Mouse (Mus musculus): ENCODE measurements around the gene Pde6b.

Gene Pde6b

GRCm38 (mm10) chr5:108368851-108369621, 19.2 kb upstream of the Pde6b start:
- Histone ChIP-seq H3K36me3 (ENCODE audit: control insufficient read depth, insufficient read depth, low read length, poor library complexity, severe bottlenecking) (no peaks in the 10 kb centered on the region), H3K27me3 (ENCODE audit: control insufficient read depth, insufficient read depth, low read length, poor library complexity, severe bottlenecking) (no peaks in the 10 kb centered on the region)
- no peak for DNase-seq (ENCODE audit: low read depth, low spot score)

- DNase-seq (ENCODE audit: low read depth, low spot score), result no peak
- Histone ChIP-seq H3K36me3 (ENCODE audit: control insufficient read depth, insufficient read depth, low read length, poor library complexity, severe bottlenecking) (no peaks in the 10 kb centered on the region), H3K27me3 (ENCODE audit: control insufficient read depth, insufficient read depth, low read length, poor library complexity, severe bottlenecking) (no peaks in the 10 kb centered on the region)
Observed at GRCm38 (mm10) chr5:108369964-108370363, 18.2 kb upstream of the Pde6b start.

GRCm38 (mm10) chr5:108374079-108374478, 14.1 kb upstream of the Pde6b start:
- H3K27me3 ChIP-seq (ENCODE audit: control insufficient read depth, insufficient read depth, low read length, poor library complexity, severe bottlenecking), result no peaks in the 10 kb centered on the region
- no peak for DNase-seq (ENCODE audit: low read depth, low spot score)

GRCm38 (mm10) chr5:108376059-108376458, 12.1 kb upstream of the Pde6b start:
- Histone ChIP-seq H3K27me3 (ENCODE audit: control insufficient read depth, insufficient read depth, low read length, poor library complexity, severe bottlenecking) (no peaks in the 10 kb centered on the region), H3K36me3 (ENCODE audit: control insufficient read depth, insufficient read depth, low read length, poor library complexity, severe bottlenecking) (no peaks in the 10 kb centered on the region)
- DNase-seq (ENCODE audit: low read depth, low spot score), result no peak

More at GRCm38 (mm10) chr5:108374079-108374478, 14.1 kb upstream of the Pde6b start:
- no peaks in the 10 kb centered on the region for H3K36me3 ChIP-seq (ENCODE audit: control insufficient read depth, insufficient read depth, low read length, poor library complexity, severe bottlenecking)

- Histone ChIP-seq H3K27me3 (ENCODE audit: control insufficient read depth, insufficient read depth, low read length, poor library complexity, severe bottlenecking) (no peaks in the 10 kb centered on the region), H3K36me3 (ENCODE audit: control insufficient read depth, insufficient read depth, low read length, poor library complexity, severe bottlenecking) (no peaks in the 10 kb centered on the region)
- DNase-seq (ENCODE audit: low read depth, low spot score), result no peak
Observed at GRCm38 (mm10) chr5:108378346-108378745, 9.8 kb upstream of the Pde6b start.

GRCm38 (mm10) chr5:108385632-108386031, 2.6 kb upstream of the Pde6b start:
- Histone ChIP-seq H3K27me3 (ENCODE audit: control insufficient read depth, insufficient read depth, low read length, poor library complexity, severe bottlenecking) (no peaks in the 10 kb centered on the region; the same call in 1 of the 2 replicates), H3K36me3 (ENCODE audit: control insufficient read depth, insufficient read depth, low read length, poor library complexity, severe bottlenecking) (no peaks in the 10 kb centered on the region)
- no peak for DNase-seq (ENCODE audit: low read depth, low spot score)

- no peak for DNase-seq (ENCODE audit: low read depth, low spot score)
- H3K27me3 ChIP-seq (ENCODE audit: control insufficient read depth, insufficient read depth, low read length, poor library complexity, severe bottlenecking), result no peaks in the 10 kb centered on the region; the same call in 1 of the 2 replicates
- H3K36me3 ChIP-seq (ENCODE audit: control insufficient read depth, insufficient read depth, low read length, poor library complexity, severe bottlenecking), result no peaks in the 10 kb centered on the region
Observed at GRCm38 (mm10) chr5:108386449-108386848, 1.7 kb upstream of the Pde6b start.

- H3K27me3 ChIP-seq (ENCODE audit: control insufficient read depth, insufficient read depth, low read length, poor library complexity, severe bottlenecking), result no peaks in the 10 kb centered on the region; the same call in 1 of the 2 replicates
- no peak for DNase-seq (ENCODE audit: low read depth, low spot score)
- H3K36me3 ChIP-seq (ENCODE audit: control insufficient read depth, insufficient read depth, low read length, poor library complexity, severe bottlenecking), result no peaks in the 10 kb centered on the region
Observed at GRCm38 (mm10) chr5:108389744-108390143, 1.6 kb downstream of the Pde6b start.

GRCm38 (mm10) chr5:108403453-108403852, 15.3 kb downstream of the Pde6b start:
- no peak for DNase-seq (ENCODE audit: low read depth, low spot score)
- no peaks in the 10 kb centered on the region for H3K27me3 ChIP-seq (ENCODE audit: control insufficient read depth, insufficient read depth, low read length, poor library complexity, severe bottlenecking)

GRCm38 (mm10) chr5:108405460-108405859, 17.3 kb downstream of the Pde6b start:
- Histone ChIP-seq H3K27me3 (ENCODE audit: control insufficient read depth, insufficient read depth, low read length, poor library complexity, severe bottlenecking) (no peaks in the 10 kb centered on the region), H3K36me3 (ENCODE audit: control insufficient read depth, insufficient read depth, low read length, poor library complexity, severe bottlenecking) (no peaks in the 10 kb centered on the region)
- no peak for DNase-seq (ENCODE audit: low read depth, low spot score)

More at GRCm38 (mm10) chr5:108403453-108403852, 15.3 kb downstream of the Pde6b start:
- H3K36me3 ChIP-seq (ENCODE audit: control insufficient read depth, insufficient read depth, low read length, poor library complexity, severe bottlenecking), result no peaks in the 10 kb centered on the region

- Histone ChIP-seq H3K36me3 (ENCODE audit: control insufficient read depth, insufficient read depth, low read length, poor library complexity, severe bottlenecking) (no peaks in the 10 kb centered on the region), H3K27me3 (ENCODE audit: control insufficient read depth, insufficient read depth, low read length, poor library complexity, severe bottlenecking) (no peaks in the 10 kb centered on the region)
- DNase-seq (ENCODE audit: low read depth, low spot score), result no peak
Observed at GRCm38 (mm10) chr5:108406977-108407376, 18.8 kb downstream of the Pde6b start.

GRCm38 (mm10) chr5:108414711-108415110, 26.5 kb downstream of the Pde6b start:
- no peaks in the 10 kb centered on the region for H3K27me3 ChIP-seq (ENCODE audit: control insufficient read depth, insufficient read depth, low read length, poor library complexity, severe bottlenecking)
- no peak for DNase-seq (ENCODE audit: low read depth, low spot score)

GRCm38 (mm10) chr5:108422741-108423140, 34.5 kb downstream of the Pde6b start:
- no peaks in the 10 kb centered on the region for H3K36me3 ChIP-seq (ENCODE audit: control insufficient read depth, insufficient read depth, low read length, poor library complexity, severe bottlenecking)
- no peaks in the 10 kb centered on the region for H3K27me3 ChIP-seq (ENCODE audit: control insufficient read depth, insufficient read depth, low read length, poor library complexity, severe bottlenecking)
- no peak for DNase-seq (ENCODE audit: low read depth, low spot score)

More at GRCm38 (mm10) chr5:108414711-108415110, 26.5 kb downstream of the Pde6b start:
- no peaks in the 10 kb centered on the region for H3K36me3 ChIP-seq (ENCODE audit: control insufficient read depth, insufficient read depth, low read length, poor library complexity, severe bottlenecking)

- no peaks in the 10 kb centered on the region for H3K27me3 ChIP-seq (ENCODE audit: control insufficient read depth, insufficient read depth, low read length, poor library complexity, severe bottlenecking)
- DNase-seq (ENCODE audit: low read depth, low spot score), result no peak
- H3K36me3 ChIP-seq (ENCODE audit: control insufficient read depth, insufficient read depth, low read length, poor library complexity, severe bottlenecking), result no peaks in the 10 kb centered on the region
Observed at GRCm38 (mm10) chr5:108423427-108423826, 35.2 kb downstream of the Pde6b start.

- no peaks in the 10 kb centered on the region for H3K27me3 ChIP-seq (ENCODE audit: control insufficient read depth, insufficient read depth, low read length, poor library complexity, severe bottlenecking)
- peak; percentile 67 for DNase-seq (ENCODE audit: low read depth, low spot score)
Observed at GRCm38 (mm10) chr5:108427186-108427585, 39.0 kb downstream of the Pde6b start.

More at GRCm38 (mm10) chr5:108427186-108427585, 39.0 kb downstream of the Pde6b start:
- no peaks in the 10 kb centered on the region; the same call in 1 of the 2 replicates for H3K36me3 ChIP-seq (ENCODE audit: control insufficient read depth, insufficient read depth, low read length, poor library complexity, severe bottlenecking)

Measured in splenic B cell, adult 2 months (primary cell).